Mouse (Mus musculus): ENCODE results near the gene Gm20708.
A peak's percentile ranks its signal among the peaks of the same experiment; 100 is the strongest.

Gene Gm20708

DNA sequence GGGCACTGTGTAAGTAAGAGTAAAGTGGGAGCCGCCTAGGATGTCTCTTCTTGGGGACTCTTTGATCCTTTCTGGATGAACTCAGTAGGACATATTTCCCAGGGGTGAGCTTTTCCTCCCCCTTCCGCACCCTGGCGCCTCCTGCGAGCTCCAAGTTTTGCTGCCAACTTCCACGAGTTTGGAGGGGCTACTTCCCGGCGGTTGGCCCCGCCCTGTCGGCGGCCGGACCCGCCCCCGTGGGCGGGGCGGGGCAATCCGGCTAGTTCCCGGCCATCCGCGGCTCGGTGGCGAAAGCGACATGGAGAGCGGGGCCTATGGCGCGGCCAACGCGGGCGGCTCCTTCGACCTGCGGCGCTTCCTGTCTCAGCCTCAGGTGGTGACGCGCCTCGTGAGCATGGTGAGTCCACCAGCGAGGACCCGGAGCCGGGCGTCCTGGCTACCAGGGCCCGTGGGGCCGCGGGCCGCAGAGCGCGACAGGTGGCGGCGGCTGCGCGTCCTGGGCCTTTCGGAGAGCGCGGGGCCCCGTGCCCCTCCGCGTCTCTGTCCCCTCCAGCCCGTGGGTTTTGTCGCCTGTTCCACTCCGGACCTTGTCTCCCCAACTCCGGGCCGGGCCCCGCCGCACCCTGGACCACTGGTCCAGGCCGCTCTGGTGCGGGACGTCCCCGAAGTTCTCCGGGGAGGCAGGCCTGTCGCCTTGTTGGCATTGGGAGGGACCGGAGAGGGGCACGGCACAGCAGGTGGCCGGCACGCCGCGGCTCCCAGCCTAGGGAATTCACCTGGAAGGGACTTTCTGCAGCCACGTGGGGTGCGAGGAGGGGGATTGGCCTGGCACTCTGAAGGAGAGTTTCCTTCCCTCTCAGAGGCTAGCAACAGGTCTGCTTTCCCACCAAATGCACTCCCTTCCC is at the start of gene Gm20708, which contains the start of gene Syngr2:
Gm20708 (plus strand) TSS at position 262 of the 905 bp plus-strand sequence.
Syngr2 (plus strand) TSS at position 262 of the 905 bp plus-strand sequence.
- peak; percentile 56 for DNase-seq (ENCODE audit: low spot score)

- no peak for DNase-seq (ENCODE audit: low spot score)
These were observed 48.9 kb upstream of the Gm20708 start for GRCm38 (mm10) chr11:117760374-117761119.

DNA sequence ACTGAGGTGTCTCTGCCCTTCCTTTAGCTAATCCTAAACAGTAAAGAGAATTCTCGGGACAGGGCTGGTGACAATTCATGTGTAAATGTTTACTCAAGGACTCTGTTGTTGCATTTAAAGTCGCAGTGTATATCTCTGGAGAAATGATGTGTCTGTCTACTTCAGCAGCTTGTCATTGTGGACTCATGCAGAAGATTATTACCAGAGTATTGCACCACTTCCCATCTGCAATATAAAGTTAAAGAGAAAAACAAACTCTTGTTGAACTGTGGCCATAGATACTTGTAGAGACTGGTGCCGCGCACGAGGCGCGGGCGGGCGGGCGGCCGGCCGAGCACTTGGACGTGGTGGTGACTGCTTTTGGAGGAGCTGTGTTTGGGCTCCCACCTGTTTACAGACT is 47.7 kb upstream of the Gm20708 start:
- no peak for DNase-seq (ENCODE audit: low spot score)

GRCm38 (mm10) chr11:117762246-117762645 is 47.2 kb upstream of the Gm20708 start:
- DNase-seq (ENCODE audit: low spot score) = no peak

DNA sequence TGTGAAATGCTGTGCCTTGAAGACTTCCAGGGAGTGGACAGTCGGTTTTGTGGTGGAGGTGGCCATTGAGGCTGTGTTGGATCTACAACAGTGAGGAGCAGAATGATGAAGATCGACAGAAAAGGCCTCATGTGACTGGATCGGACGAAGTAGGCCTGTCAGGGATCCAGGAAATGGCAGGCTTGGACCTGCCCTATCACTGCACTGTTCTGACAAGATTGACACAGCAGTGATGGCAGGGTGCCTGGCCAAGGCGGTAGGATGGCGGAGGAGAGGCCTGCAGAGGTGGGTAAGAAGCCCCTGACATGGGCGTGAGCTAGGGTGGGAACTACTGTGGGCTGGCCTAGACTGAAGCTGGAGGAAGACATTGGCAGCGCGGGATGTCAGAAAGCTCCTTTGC is 45.1 kb upstream of the Gm20708 start:
- no peak for DNase-seq (ENCODE audit: low spot score)

GRCm38 (mm10) chr11:117765361-117765760 is 44.1 kb upstream of the Gm20708 start:
- DNase-seq (ENCODE audit: low spot score) = no peak

DNA sequence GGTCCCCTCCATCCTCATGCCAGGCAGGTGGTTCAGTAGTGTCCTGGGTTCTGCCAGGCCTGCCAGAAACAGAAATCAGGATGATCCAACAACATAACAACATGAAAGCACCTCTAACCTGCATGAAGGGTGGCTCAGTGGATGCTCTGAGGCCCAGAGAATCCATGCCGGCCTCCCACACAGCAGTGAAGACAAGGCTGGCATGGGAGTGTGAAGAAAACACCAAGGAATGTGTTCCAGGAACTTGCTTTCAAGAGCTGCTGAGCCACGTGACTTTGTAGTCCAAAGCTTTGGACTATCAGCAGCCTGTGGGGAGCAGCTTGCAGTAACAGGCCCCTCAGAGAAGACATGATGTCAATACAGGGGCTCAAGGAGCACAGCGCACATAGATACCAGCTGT is 43.2 kb upstream of the Gm20708 start:
- DNase-seq (ENCODE audit: low spot score) = no peak

DNA sequence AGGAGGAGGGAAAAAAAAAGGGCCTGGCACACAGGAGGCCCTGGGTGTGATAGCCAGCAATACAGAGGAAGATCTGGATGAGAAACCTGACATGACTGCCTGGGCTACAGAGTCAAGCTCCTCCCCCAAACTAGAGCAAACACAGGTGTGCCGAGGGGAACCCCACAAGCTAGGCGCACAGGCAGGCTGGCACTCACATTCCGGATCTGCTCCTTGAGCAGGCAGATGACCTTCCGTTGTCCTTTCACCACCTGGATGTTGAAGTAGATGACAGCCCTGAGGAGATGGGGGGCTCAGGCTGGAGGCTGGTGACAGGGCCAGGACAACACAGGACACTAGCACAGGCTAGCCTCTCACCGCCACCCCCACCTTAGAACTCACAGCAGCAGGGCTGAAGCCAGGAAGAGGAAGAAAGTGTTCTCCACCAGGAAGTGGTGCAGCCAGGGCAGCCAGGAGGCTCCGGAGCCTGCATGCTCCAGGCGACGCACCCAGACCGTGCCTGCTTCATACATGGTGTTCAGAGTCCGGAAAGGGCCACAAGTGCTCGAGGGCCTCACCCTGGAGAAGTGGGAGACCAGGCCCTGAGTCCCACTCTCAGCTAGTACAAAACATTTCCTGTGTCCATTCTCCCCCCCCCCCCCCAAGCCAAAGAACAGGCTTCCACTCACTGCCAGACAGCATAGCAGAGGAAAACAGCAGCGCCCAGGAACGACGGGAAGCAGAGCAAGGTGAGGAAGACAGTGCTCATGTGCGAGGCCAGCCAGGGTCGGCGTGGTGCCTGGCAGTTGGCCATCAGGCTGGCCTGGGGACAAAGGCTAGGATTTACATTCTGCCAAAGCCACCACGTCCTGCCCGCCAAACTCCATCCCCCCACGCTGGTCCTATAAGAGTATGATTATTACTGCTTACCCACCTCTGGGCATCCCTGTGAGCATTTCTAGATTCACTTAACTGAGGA is 40.5 kb upstream of the Gm20708 start:
- DNase-seq (ENCODE audit: low spot score) = no peak

- no peak for DNase-seq (ENCODE audit: low spot score)
These were observed 39.8 kb upstream of the Gm20708 start for GRCm38 (mm10) chr11:117769683-117770047.

GRCm38 (mm10) chr11:117770407-117770806 is 39.1 kb upstream of the Gm20708 start:
- DNase-seq (ENCODE audit: low spot score) = no peak

DNA sequence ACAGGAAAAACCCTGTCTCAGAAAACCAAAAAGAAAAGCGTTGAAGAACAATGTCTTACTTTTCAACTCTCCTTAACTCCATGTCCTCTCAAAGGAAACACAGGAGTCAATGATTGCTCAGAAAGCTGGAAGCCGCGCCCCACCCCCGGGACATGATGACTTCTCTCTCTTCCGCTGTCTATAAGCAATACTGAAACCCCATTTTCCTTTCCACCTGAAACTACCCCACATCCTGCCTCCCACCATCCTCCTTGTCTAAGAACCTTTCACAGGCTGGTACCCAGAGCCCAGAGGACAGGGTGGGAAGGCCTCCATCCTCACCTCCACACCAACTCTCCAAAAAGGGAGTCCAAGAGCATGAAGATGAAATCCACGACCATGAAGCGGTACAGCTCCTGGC is 37.1 kb upstream of the Gm20708 start:
- no peak for DNase-seq (ENCODE audit: low spot score)

- DNase-seq (ENCODE audit: low spot score) = no peak
These were observed 34.5 kb upstream of the Gm20708 start for GRCm38 (mm10) chr11:117774925-117775324.

- no peak for DNase-seq (ENCODE audit: low spot score)
These were observed 33.9 kb upstream of the Gm20708 start for GRCm38 (mm10) chr11:117775540-117775939.

DNA sequence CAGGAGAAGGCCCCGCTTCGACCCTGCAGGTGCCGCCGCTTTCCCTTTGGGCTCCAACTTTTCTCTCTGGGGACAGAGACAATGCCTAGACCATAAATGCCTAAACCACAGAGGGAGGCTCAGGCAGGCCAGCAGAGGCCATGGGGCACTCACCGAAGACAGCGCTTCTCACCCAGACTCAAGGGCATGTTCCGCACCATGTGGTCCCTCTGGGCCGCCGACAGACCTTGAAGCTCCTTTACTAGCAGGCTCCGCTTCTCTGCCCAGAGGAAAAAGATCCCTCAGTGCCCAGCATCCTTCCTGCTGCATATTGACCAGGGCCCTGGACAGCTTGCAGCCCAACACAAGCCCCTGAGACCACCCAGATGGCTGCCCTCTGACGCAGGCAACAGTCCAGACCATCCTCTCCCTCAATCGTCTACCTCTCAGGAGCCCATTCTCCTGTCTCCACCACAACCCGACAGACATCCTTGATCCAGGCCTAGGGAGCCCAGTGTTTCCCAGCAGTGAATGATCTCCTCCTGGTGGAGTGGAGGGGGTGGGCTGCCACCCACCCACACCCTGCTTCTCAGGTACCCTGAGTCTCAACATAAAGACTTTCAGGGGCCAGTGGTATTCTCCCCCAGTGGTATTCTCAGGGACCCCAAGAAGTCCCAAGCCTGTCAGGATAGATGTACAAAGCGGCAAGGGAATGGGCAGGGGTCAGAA is 33.2 kb upstream of the Gm20708 start:
- DNase-seq (ENCODE audit: low spot score) = no peak

GRCm38 (mm10) chr11:117777111-117777510 is 32.4 kb upstream of the Gm20708 start:
- no peak for DNase-seq (ENCODE audit: low spot score)

GRCm38 (mm10) chr11:117778031-117778430 is 31.4 kb upstream of the Gm20708 start:
- DNase-seq (ENCODE audit: low spot score) = no peak

DNA sequence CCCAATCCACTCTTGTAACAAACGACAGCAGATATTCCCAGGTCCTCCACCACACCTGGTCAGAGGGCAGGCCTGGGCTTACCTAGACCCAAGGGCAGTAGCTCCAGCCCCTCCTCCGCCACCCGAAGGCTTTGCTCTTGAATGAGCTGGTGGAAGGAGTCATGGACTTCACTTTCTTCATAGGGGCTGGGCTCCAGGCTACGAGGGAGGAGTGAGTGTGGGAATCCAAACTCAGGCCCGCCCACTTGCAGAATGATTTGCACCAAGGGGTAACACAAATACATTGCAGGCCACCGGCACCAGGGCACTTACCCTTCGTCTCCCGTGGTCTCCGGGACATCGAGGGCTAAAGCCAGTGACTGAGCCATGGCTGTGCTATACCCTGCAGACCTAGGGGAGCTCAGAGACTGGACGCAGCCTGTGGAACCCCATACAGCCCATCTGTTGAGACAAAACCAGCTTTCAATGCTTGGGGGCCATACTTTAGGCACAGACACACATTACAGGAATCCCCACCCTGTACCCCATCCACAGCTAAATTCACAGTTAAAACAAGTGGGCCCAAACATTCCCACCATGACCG is 30.5 kb upstream of the Gm20708 start:
- no peak for DNase-seq (ENCODE audit: low spot score)

GRCm38 (mm10) chr11:117779434-117780198 is 29.9 kb upstream of the Gm20708 start:
- peak; percentile 68 for DNase-seq (ENCODE audit: low spot score)

DNA sequence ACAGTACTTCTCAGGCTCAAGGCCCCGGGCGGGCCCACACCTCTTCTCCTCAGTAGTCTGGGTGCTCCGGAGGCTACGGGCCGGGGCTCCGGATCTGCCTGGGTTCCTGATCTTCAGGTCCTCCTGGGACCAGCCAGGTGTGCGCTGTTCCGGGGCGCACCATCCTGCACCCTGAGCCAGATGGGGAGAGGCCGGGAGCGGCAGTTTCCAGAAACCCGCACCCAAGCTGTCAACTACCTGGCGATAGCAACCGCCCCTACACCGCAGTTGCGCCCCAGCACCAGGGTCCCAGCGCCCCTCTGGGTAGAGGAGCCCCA is 29.3 kb upstream of the Gm20708 start:
- DNase-seq (ENCODE audit: low spot score) = no peak

DNA sequence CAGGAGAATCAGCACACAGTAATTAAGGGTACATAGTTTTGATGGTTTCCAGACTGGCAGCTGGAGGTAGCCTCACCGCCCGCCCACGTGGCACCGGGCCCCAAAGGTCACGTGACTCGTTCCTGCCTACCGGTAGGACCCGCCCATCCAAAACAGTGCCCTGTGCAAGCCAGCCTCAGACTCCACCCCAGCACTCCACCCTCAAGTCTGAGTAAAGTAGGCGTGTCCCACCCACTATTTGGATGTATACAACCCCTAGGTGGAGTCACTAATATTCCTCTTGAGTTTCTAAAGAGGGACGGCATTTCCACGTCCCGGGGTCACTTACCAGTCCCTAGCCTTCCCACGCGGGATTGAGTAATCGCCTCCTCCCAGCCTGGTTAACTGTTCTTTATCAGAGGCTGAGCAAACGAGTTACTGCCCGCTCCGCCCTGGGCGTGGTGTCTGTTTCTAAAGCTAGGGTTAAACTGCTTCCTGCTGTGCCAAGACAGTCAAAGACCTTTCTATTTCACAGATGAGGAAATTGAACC is 28.8 kb upstream of the Gm20708 start:
- DNase-seq (ENCODE audit: low spot score) = peak; percentile 71
